Mouse (Mus musculus) kidney, postnatal 0 days (tissue): ENCODE measurements around the gene Fer. TPM values are rescaled to one million over a fixed set of nuclear protein-coding genes. Genes with fewer than 3 reads are reported as not detected.

Source experiments
- ATAC-seq: fragments of 200-750 bp; cut with Nextera tagmentation; replicated peaks from 2 replicates; pipeline ENCODE4 v1.8.0; 2017; ENCODE audit warnings: low read depth, moderate number of reproducible peaks, moderate TSS enrichment, moderate library complexity; ENCODE audit not compliant: low FRiP score
- DNase-seq: peaks from one replicate; pipeline ENCODE4 v3.0.0-alpha.2; 2016; ENCODE audit warnings: low spot score
- H3K27ac ChIP-seq: fragments of 300-500 bp; sonication (generic); 2 replicates; pipeline ENCODE4 v1.5.1; 2014; ENCODE audit warnings: mild to moderate bottlenecking
- H3K27me3 ChIP-seq: fragments of 300-500 bp; sonication (generic); 2 replicates; pipeline ENCODE4 v1.6.1; 2014; ENCODE audit warnings: low read length, mixed read lengths; ENCODE audit not compliant: insufficient read depth
- H3K36me3 ChIP-seq: fragments of 300-500 bp; sonication (generic); 2 replicates; pipeline ENCODE4 v1.6.1; 2014; ENCODE audit warnings: low read length, mixed read lengths; ENCODE audit not compliant: insufficient read depth
- H3K4me1 ChIP-seq: fragments of 300-500 bp; sonication (generic); replicated peaks from 2 replicates; pipeline ENCODE4 v1.6.1; 2014; ENCODE audit warnings: antibody characterized with exemption, low read length, mixed read lengths; ENCODE audit not compliant: insufficient read depth
- H3K4me2 ChIP-seq: fragments of 300-500 bp; sonication (generic); 2 replicates; pipeline ENCODE4 v1.6.1; 2014; ENCODE audit warnings: mild to moderate bottlenecking, low read length, moderate library complexity, mixed read lengths
- H3K4me3 ChIP-seq: fragments of 300-500 bp; sonication (generic); replicated peaks from 2 replicates; pipeline ENCODE4 v1.5.1; 2014; ENCODE audit warnings: low read depth, low read length
- H3K9ac ChIP-seq: fragments of 300-500 bp; sonication (generic); 2 replicates; pipeline ENCODE4 v1.6.1; 2014; ENCODE audit warnings: low read depth, low read length
- H3K9me3 ChIP-seq: fragments of 300-500 bp; sonication (generic); replicated peaks from 2 replicates; pipeline ENCODE4 v1.6.1; 2016; ENCODE audit warnings: low read length, inconsistent platforms, mixed read lengths
- CTCF ChIP-seq: IDR thresholded peaks from 2 replicates; pipeline ENCODE4 v1.5.1; 2016; ENCODE audit warnings: antibody characterized with exemption, low read depth, mild to moderate bottlenecking, moderate library complexity
- WGBS: fragments of 180-500 bp; shearing (Covaris S2); extraction: QIAGEN DNeasy Blood & Tissue Kit; methylation state at CpG from one replicate; pipeline ENCODE4 v1.1.7; 2014; 5-methylcytosine and 5-hydroxymethylcytosine counted together
- polyA plus RNA-seq: library from polyadenylated mRNA; unstranded; fragments of >200 nt; fragmentation: Nextera tagmentation; extraction: Ambion mirVana; gene quantifications from 2 replicates; pipeline ENCODE4 v1.2.1, GENCODE M21; 2015

Fer gene
- polyA plus RNA-seq, 1 experiment from 2014 or later, result 24.1 TPM

DNA sequence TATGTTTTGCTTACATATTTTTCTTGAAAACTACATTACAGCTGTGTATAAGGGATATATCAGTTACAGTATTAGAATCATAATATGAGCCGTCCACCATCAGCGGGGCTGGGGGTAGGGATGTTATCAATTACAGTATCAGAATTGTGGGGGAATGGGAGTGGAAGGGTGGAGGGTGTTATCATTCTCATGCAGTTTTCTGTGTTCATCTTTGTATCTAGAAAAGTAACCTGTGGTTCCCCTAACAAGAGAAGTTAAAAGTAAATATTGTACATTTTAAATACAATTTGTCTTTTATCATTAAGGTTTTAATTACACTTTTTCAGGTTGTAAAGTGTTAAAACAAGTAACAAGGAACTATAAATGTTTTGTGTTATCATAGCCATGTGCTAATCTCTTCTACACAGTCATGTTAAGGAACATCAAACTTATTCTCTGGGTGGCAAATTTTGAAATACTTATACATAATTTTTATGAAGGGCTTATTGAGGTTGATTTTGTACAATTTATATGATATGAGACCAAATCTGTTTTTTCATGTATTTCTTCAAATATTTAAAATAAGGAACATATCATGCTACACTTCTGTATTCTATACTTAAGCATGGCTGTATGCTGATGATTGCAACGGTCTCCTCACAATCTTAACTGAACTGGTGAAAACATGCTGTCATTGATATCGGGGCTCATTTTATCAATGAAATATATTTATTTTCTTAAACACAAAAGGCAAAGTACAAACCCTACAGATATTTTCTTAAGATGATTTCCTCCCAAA lies 116.1 kb downstream of the Fer start:
- ATAC-seq (no peak), DNase-seq (no peak)
- Histone ChIP-seq H3K27ac (no peak overlapping the region), H3K36me3 (0 out of 2 replicates have a peak, but pooled peaks cover 2% of the 10 kb centered on the region), H3K9me3 (no peaks in the 10 kb centered on the region), H3K27me3 (no peaks in the 10 kb centered on the region), H3K4me2 (no peak overlapping the region), H3K9ac (no peak overlapping the region), H3K4me1 (no peaks in the 10 kb centered on the region), H3K4me3 (no peak overlapping the region)
- 87% methylated on average over 4 of the region's 4 CpGs for WGBS
- TF ChIP-seq CTCF, result no peak

DNA sequence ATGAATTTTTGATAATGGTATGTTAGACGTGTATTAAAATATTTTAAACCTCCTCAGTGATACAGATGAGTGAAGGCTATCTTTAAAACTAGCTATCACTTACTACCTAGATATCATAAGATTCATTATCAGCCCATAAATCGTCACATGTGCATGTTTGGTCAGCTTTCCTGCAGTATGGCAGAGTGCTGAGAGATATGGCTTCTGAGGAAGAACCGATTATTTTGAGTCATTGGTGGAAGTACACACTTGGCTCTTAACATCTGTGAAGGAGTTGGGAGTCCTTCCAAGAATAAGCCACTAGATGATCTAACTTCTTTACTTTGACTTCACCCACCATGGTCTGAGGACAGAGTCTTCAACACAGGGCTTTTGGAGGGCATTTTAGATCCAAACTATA lies 117.3 kb downstream of the Fer start:
- Histone ChIP-seq H3K27me3 (no peaks in the 10 kb centered on the region), H3K9ac (no peak overlapping the region), H3K4me3 (no peak overlapping the region), H3K4me1 (no peaks in the 10 kb centered on the region), H3K9me3 (no peaks in the 10 kb centered on the region), H3K36me3 (0 out of 2 replicates have a peak, but pooled peaks cover 2% of the 10 kb centered on the region), H3K4me2 (no peak overlapping the region), H3K27ac (no peak overlapping the region)
- no peak for DNase-seq
- no peak for ATAC-seq
- WGBS, result 88% methylated on average over 3 of the region's 3 CpGs
- TF ChIP-seq CTCF, result no peak

DNA sequence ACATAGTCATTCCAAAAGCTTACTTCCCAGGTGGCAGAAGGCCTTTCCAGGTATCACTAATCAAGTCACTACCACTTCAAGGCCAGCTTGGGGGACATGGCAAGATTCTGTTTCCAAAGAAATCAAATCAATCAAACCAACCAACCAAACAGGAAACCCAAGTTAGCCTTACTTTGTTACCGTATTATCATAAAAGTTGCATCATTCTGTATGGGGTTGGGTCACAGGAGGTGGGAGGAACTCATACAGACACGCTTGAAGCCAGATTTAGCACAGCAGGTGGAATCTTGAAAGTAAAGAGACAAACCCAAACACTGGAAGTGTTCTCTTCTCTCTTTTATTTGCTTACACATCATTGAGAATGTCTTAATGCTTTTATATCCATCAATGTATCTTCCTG lies 125.8 kb downstream of the Fer start:
- no peak overlapping the region for H3K4me3 ChIP-seq
- 46% methylated on average over 2 of the region's 2 CpGs for WGBS
- DNase-seq (no peak), ATAC-seq (no peak)
- H3K27ac ChIP-seq, result no peak overlapping the region
- H3K27me3 ChIP-seq, result no peaks in the 10 kb centered on the region
- no peak for TF ChIP-seq CTCF
- no peaks in the 10 kb centered on the region for H3K36me3 ChIP-seq
- no peaks in the 10 kb centered on the region for H3K4me1 ChIP-seq
- H3K9me3 ChIP-seq, result no peaks in the 10 kb centered on the region
- H3K9ac ChIP-seq, result no peak overlapping the region
- no peak overlapping the region for H3K4me2 ChIP-seq

DNA sequence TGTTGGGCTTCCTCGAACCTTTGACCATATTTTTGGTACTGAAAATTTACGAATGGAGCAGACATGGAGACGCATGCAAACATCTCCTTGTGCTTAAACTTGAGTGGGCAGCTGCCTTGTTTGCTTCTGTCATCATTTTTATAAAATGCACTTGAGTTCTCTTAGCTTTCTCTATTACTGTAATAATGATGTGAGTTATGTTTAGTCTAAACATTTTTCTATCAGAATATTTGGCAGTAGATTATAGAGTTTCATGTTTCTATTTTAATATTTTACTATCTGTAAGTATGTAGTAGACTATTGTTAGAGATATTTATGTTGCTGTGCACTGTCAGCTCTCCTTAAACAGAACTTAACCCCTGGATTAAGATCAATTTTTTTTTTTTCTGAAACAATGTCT lies 128.3 kb downstream of the Fer start:
- Histone ChIP-seq H3K27me3 (no peaks in the 10 kb centered on the region), H3K4me2 (no peak overlapping the region), H3K9ac (no peak overlapping the region), H3K36me3 (no peaks in the 10 kb centered on the region), H3K4me1 (no peaks in the 10 kb centered on the region), H3K9me3 (no peaks in the 10 kb centered on the region), H3K4me3 (no peak overlapping the region), H3K27ac (no peak overlapping the region)
- TF ChIP-seq CTCF, result no peak
- ATAC-seq (no peak), DNase-seq (peak; percentile 50)
- WGBS, result 73% methylated on average over 3 of the region's 3 CpGs

DNA sequence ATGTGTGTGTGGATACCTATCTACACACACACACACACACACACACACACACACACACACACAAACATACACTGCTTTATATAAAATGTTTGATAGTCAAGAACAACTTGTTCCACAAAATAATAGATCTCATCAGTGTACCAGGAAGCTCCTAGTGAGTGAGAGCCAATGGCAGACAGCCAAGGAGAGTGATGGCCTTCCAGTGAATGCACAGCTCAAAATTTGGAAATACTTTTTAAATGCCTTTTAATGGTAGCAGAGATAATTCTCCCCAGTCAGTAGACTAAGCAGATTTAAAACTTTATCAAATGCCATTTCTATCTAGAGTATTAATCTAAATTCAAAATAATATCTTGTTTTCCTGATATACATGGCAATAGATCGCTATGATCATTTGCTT lies 133.1 kb downstream of the Fer start:
- no peak for DNase-seq
- H3K27ac ChIP-seq, result no peak overlapping the region
- H3K27me3 ChIP-seq, result no peaks in the 10 kb centered on the region
- H3K4me3 ChIP-seq, result no peak overlapping the region
- TF ChIP-seq CTCF, result no peak
- no peak overlapping the region for H3K4me2 ChIP-seq
- WGBS, result 98% methylated on average over 1 of the region's 1 CpGs
- H3K9ac ChIP-seq, result no peak overlapping the region
- no peak for ATAC-seq
- no peaks in the 10 kb centered on the region for H3K4me1 ChIP-seq
- no peaks in the 10 kb centered on the region for H3K36me3 ChIP-seq
- H3K9me3 ChIP-seq, result no peaks in the 10 kb centered on the region

DNA sequence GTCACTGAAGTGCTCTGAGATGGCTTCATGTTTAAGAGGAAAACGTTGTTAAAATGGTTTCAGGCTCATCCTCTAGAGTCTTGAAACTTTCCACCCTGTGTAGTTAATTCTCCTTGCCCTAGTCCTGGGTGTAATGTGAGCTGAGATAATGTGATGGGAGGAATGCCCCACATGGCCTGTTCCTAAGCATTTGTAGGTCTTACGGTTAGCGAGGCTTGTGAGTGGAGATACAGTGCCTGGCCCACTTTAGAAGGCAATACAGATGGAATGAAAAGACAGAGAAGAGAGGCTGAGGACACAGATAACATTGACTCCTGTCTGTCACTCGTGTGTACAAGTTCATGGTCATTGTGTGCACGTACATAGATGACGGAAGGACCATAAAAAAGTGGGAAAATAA lies 134.8 kb downstream of the Fer start:
- Histone ChIP-seq H3K27ac (no peak overlapping the region), H3K4me1 (no peaks in the 10 kb centered on the region), H3K4me3 (no peak overlapping the region), H3K36me3 (no peaks in the 10 kb centered on the region), H3K9ac (no peak overlapping the region), H3K27me3 (no peaks in the 10 kb centered on the region), H3K9me3 (no peaks in the 10 kb centered on the region), H3K4me2 (no peak overlapping the region)
- TF ChIP-seq CTCF, result no peak
- no peak for DNase-seq
- no peak for ATAC-seq
- 72% methylated on average over 6 of the region's 6 CpGs for WGBS

DNA sequence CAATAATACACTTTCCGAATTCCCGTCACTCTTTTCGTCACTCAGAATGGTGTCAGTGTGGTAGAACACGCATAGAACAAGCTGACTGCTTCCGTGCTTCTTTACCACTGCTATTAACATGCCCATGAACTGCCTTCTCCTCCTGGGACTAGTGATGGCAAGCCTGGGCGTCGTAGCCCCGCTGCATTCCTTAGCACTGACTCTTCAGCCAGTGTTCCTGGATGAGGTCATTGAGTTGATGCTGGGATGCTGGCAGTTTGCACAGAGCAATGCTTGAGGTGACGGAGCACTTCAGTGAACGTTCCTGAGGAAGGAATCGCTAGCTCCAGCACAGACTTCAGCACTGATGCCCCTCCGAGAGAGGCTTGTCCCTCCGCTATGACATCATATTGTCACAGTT lies 140.6 kb downstream of the Fer start:
- no peak for TF ChIP-seq CTCF
- Histone ChIP-seq H3K4me3 (no peak overlapping the region), H3K4me1 (no peaks in the 10 kb centered on the region), H3K27ac (no peak overlapping the region), H3K4me2 (no peak overlapping the region), H3K9me3 (no peaks in the 10 kb centered on the region), H3K9ac (no peak overlapping the region), H3K36me3 (no peaks in the 10 kb centered on the region), H3K27me3 (no peaks in the 10 kb centered on the region)
- no peak; the same call in 1 of the 2 replicates for ATAC-seq
- no peak for DNase-seq
- WGBS, result 72% methylated on average over 13 of the region's 13 CpGs
